Mouse (Mus musculus): ENCODE data around the gene Dnmt1. TPM values are rescaled to one million over a fixed set of nuclear protein-coding genes. Genes with fewer than 3 reads are reported as not detected.
"Not testable (repeated sequence)": the region's sequence is repeated elsewhere in the genome, so short reads cannot be mapped to it uniquely, and the experiment has no call there.

Dnmt1 gene
- polyA plus RNA-seq, 1 experiment from 2014 or later: 88.1 TPM

DNA sequence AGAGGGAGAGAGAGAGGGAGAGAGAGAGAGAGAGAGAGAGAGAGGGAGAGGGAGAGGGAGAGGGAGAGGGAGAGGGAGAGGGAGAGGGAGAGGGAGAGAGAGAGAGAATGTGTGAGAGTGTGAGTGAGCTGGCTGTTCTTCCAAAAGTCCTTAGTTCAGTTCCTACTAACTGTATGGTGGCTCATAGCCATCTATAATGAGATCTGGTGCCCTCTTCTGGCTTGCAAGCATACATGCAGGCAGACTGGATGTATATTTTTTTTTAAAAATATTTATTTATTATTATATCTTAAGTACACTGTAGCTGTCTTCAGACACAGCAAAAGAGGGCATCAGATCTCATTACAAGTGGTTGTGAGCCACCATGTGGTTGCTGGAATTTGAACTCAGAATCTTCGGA is 38.6 kb upstream of the Dnmt1 start:
- H3K4me1 ChIP-seq (ENCODE audit: control insufficient read depth, insufficient read depth, low read length); H3K36me3 ChIP-seq (replicated peaks; ENCODE audit: control insufficient read depth, insufficient read depth, low read depth, low read length); H3K27me3 ChIP-seq (ENCODE audit: control insufficient read depth, insufficient read depth, low read length); H3K27ac ChIP-seq (replicated peaks; ENCODE audit: low read depth, low read length); H3K9me3 ChIP-seq (replicated peaks; ENCODE audit: control insufficient read depth, low read length); H3K9ac ChIP-seq (replicated peaks; ENCODE audit: low read length); H3K4me3 ChIP-seq (ENCODE audit: low read depth, low read length); ATAC-seq (replicated peaks; ENCODE audit: insufficient number of reproducible peaks, low FRiP score, low TSS enrichment, low read depth); H3K4me2 ChIP-seq (ENCODE audit: low read depth, low read length): not testable (repeated sequence)
- 69% methylated on average over 1 of the region's 1 CpGs for WGBS
- peak; percentile 45 for DNase-seq (ENCODE audit: low spot score)

DNA sequence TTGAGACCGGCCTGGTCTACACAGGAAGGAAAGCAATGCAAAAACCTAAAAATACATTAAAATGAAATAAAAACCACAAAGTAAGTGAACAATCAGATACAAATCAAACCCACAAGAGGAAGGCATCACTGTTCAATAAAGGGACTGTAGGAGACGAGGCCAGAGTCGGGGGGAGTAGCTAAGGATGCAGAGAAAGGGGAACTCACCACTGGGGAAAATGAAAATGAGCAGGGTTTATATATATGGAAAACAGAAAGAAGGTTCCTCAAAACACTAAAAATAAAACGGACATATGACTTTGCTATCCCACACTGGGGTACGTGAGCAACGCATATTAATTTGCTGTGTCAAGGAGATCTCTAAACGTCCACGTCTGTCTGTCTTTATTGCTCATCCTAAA is 37.4 kb upstream of the Dnmt1 start:
- no peak for ATAC-seq (replicated peaks; ENCODE audit: insufficient number of reproducible peaks, low FRiP score, low TSS enrichment, low read depth)
- no peak for DNase-seq (ENCODE audit: low spot score)

DNA sequence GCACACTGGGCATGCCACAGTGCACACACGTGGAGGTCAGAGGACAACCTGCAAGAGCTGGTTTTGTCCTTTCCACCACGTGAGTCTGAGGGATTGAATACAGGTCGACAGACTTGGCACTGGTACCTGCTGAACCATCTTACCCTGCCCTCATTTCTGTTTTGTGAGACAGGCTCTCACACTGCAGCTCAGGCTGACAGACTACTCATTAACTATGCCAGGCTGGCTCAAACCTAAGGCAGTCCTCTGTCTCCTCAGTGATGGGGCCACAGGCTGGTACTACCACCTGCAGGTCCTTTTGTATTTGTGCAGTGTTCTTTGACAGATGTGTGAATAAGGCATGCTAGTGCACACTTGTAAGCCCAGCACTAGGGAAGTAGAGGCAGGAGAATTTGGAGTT is 35.4 kb upstream of the Dnmt1 start:
- ATAC-seq (replicated peaks; ENCODE audit: insufficient number of reproducible peaks, low FRiP score, low TSS enrichment, low read depth) (no peak), DNase-seq (ENCODE audit: low spot score) (no peak)
- Histone ChIP-seq H3K36me3 (replicated peaks; ENCODE audit: control insufficient read depth, insufficient read depth, low read depth, low read length) (no peaks in the 10 kb centered on the region), H3K27ac (replicated peaks; ENCODE audit: low read depth, low read length) (no peak overlapping the region), H3K9me3 (replicated peaks; ENCODE audit: control insufficient read depth, low read length) (no peaks in the 10 kb centered on the region), H3K9ac (replicated peaks; ENCODE audit: low read length) (no peak overlapping the region), H3K4me2 (ENCODE audit: low read depth, low read length) (no peak overlapping the region), H3K4me1 (ENCODE audit: control insufficient read depth, insufficient read depth, low read length) (no peaks in the 10 kb centered on the region; the same call in 1 of the 2 replicates), H3K27me3 (ENCODE audit: control insufficient read depth, insufficient read depth, low read length) (no peaks in the 10 kb centered on the region), H3K4me3 (ENCODE audit: low read depth, low read length) (no peak overlapping the region)
- 67% methylated on average over 3 of the region's 3 CpGs for WGBS

More for the DNA sequence above, 37.4 kb upstream of the Dnmt1 start:
- Histone ChIP-seq H3K4me3 (ENCODE audit: low read depth, low read length) (no peak overlapping the region), H3K36me3 (replicated peaks; ENCODE audit: control insufficient read depth, insufficient read depth, low read depth, low read length) (no peaks in the 10 kb centered on the region), H3K27me3 (ENCODE audit: control insufficient read depth, insufficient read depth, low read length) (no peaks in the 10 kb centered on the region), H3K4me2 (ENCODE audit: low read depth, low read length) (no peak overlapping the region), H3K9ac (replicated peaks; ENCODE audit: low read length) (no peak overlapping the region), H3K27ac (replicated peaks; ENCODE audit: low read depth, low read length) (no peak overlapping the region), H3K4me1 (ENCODE audit: control insufficient read depth, insufficient read depth, low read length) (no peaks in the 10 kb centered on the region), H3K9me3 (replicated peaks; ENCODE audit: control insufficient read depth, low read length) (no peaks in the 10 kb centered on the region)
- WGBS: 91% methylated on average over 8 of the region's 8 CpGs

DNA sequence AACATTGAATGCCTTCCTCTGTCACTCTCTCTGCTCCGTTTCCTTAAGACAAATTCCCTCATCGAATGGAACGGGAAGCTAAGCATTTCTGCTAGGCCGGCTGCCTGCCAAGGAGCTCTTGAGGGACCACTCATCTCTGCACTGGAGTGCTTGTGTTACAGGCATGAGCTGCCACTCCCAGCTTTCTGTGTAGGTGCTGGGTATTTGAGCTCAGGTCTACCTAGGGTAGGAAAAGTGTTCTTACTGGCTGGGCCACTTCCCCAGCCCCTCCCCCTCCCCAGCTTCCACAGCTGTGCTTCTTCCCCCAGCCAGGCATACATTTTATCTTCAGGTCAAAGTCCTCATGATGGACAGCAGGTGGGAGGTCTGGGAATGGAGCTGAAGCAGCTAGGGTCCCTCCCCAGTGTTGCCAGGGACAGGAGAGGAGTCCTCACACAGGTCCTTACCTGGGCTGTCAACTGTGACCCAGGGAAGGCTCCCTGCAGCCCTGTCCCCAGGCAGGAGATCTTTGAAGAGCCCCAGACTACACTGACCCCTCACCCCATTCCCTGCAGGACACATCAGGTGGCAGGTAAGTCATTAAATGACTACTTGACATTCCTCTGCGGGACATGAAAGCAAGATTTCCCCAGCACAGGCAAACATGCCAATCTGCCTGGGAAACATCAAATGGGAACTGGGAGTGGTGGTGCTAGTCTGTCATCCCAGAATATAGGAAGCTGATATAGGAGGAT is 33.6 kb upstream of the Dnmt1 start:
- Histone ChIP-seq H3K4me2 (ENCODE audit: low read depth, low read length) (no peak overlapping the region), H3K4me3 (ENCODE audit: low read depth, low read length) (no peak overlapping the region), H3K27me3 (ENCODE audit: control insufficient read depth, insufficient read depth, low read length) (no peaks in the 10 kb centered on the region), H3K36me3 (replicated peaks; ENCODE audit: control insufficient read depth, insufficient read depth, low read depth, low read length) (no peaks in the 10 kb centered on the region), H3K27ac (replicated peaks; ENCODE audit: low read depth, low read length) (no peak overlapping the region), H3K9me3 (replicated peaks; ENCODE audit: control insufficient read depth, low read length) (no peaks in the 10 kb centered on the region), H3K4me1 (ENCODE audit: control insufficient read depth, insufficient read depth, low read length) (no peaks in the 10 kb centered on the region; the same call in 1 of the 2 replicates), H3K9ac (replicated peaks; ENCODE audit: low read length) (no peak overlapping the region)
- DNase-seq (ENCODE audit: low spot score) (no peak), ATAC-seq (replicated peaks; ENCODE audit: insufficient number of reproducible peaks, low FRiP score, low TSS enrichment, low read depth) (no peak)
- WGBS: 52% methylated on average over 5 of the region's 5 CpGs

DNA sequence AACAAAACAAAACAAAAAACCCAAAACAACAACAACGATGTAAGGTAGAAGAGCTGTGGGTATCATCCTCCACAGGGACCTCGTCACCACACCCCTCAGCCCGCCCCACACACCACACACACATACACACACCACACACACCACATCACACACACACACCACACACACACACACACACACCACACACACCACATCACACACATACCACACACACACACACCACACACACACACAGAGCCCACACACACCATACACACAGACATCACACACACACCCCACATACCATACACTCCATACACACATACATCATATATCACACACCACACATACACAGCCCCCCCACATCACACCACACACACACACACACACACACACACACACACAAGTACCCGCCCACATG is 31.9 kb upstream of the Dnmt1 start:
- Histone ChIP-seq H3K36me3 (replicated peaks; ENCODE audit: control insufficient read depth, insufficient read depth, low read depth, low read length) (no peaks in the 10 kb centered on the region), H3K4me1 (ENCODE audit: control insufficient read depth, insufficient read depth, low read length) (no peaks in the 10 kb centered on the region; the same call in 1 of the 2 replicates), H3K27ac (replicated peaks; ENCODE audit: low read depth, low read length) (no peak overlapping the region), H3K4me3 (ENCODE audit: low read depth, low read length) (no peak overlapping the region), H3K4me2 (ENCODE audit: low read depth, low read length) (no peak overlapping the region), H3K9ac (replicated peaks; ENCODE audit: low read length) (no peak overlapping the region), H3K9me3 (replicated peaks; ENCODE audit: control insufficient read depth, low read length) (no peaks in the 10 kb centered on the region), H3K27me3 (ENCODE audit: control insufficient read depth, insufficient read depth, low read length) (no peaks in the 10 kb centered on the region)
- DNase-seq (ENCODE audit: low spot score): no peak
- WGBS: 92% methylated on average over 4 of the region's 4 CpGs
- 0 out of 2 replicates have a peak, but pooled peaks have one; percentile 16 for ATAC-seq (replicated peaks; ENCODE audit: insufficient number of reproducible peaks, low FRiP score, low TSS enrichment, low read depth)

DNA sequence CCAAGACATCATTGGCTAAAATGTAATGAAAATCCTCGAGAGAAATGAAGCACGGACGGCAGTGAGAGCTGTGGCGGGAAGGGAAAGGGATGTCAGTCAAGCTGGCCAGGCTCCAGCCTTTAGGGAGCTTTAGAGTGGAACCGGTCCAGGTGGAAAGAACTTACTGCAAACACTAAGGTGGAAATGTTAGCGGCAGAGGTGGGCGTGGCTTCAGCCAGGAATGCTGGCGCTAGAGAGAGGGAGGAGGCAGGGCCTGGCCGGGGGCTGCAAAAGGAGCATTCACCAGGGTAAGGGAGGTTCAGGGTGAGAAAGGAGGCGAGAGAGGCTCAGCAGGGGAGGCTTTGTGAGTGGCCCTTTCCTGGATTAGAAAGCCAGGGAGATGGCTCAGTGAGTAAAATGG is 31.2 kb upstream of the Dnmt1 start:
- ATAC-seq (replicated peaks; ENCODE audit: insufficient number of reproducible peaks, low FRiP score, low TSS enrichment, low read depth) (no peak), DNase-seq (ENCODE audit: low spot score) (peak; percentile 66)
- Histone ChIP-seq H3K4me2 (ENCODE audit: low read depth, low read length) (peak overlapping the region; percentile 5; the same call in 1 of the 2 replicates), H3K4me3 (ENCODE audit: low read depth, low read length) (no peak overlapping the region), H3K27ac (replicated peaks; ENCODE audit: low read depth, low read length) (no peak overlapping the region), H3K27me3 (ENCODE audit: control insufficient read depth, insufficient read depth, low read length) (no peaks in the 10 kb centered on the region), H3K36me3 (replicated peaks; ENCODE audit: control insufficient read depth, insufficient read depth, low read depth, low read length) (no peaks in the 10 kb centered on the region), H3K4me1 (ENCODE audit: control insufficient read depth, insufficient read depth, low read length) (no peaks in the 10 kb centered on the region; the same call in 1 of the 2 replicates), H3K9ac (replicated peaks; ENCODE audit: low read length) (peak overlapping the region; percentile 34; the same call in 1 of the 2 replicates), H3K9me3 (replicated peaks; ENCODE audit: control insufficient read depth, low read length) (no peaks in the 10 kb centered on the region)
- WGBS: 5% methylated on average over 10 of the region's 10 CpGs

DNA sequence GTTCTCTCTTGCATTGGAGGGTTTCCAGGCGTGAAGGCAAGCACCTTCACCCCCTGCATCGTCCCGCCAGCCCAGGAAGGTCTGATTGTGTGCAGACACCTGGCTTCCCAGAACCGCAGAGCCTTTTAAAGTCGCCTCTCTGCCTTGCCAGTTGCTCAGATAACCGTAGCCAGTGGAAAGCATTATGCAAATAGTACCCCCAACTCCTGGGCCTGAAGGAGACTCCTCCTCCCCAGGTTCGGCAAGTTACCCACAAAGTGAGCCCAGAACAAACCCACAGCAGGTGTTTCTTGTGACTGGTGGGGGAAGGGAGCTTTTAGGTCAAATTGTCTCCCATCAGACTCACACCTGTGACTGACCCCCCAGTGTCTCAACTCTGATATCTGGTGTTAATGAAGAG is 28.3 kb upstream of the Dnmt1 start:
- no peak overlapping the region for H3K9ac ChIP-seq (replicated peaks; ENCODE audit: low read length)
- WGBS: 24% methylated on average over 7 of the region's 7 CpGs
- DNase-seq (ENCODE audit: low spot score) (no peak), ATAC-seq (replicated peaks; ENCODE audit: insufficient number of reproducible peaks, low FRiP score, low TSS enrichment, low read depth) (no peak)
- H3K4me1 ChIP-seq (ENCODE audit: control insufficient read depth, insufficient read depth, low read length): no peaks in the 10 kb centered on the region; the same call in 1 of the 2 replicates
- H3K9me3 ChIP-seq (replicated peaks; ENCODE audit: control insufficient read depth, low read length): no peaks in the 10 kb centered on the region
- H3K27me3 ChIP-seq (ENCODE audit: control insufficient read depth, insufficient read depth, low read length): no peaks in the 10 kb centered on the region
- H3K36me3 ChIP-seq (replicated peaks; ENCODE audit: control insufficient read depth, insufficient read depth, low read depth, low read length): no peaks in the 10 kb centered on the region
- H3K27ac ChIP-seq (replicated peaks; ENCODE audit: low read depth, low read length): no peak overlapping the region
- H3K4me2 ChIP-seq (ENCODE audit: low read depth, low read length): no peak overlapping the region
- no peak overlapping the region for H3K4me3 ChIP-seq (ENCODE audit: low read depth, low read length)

DNA sequence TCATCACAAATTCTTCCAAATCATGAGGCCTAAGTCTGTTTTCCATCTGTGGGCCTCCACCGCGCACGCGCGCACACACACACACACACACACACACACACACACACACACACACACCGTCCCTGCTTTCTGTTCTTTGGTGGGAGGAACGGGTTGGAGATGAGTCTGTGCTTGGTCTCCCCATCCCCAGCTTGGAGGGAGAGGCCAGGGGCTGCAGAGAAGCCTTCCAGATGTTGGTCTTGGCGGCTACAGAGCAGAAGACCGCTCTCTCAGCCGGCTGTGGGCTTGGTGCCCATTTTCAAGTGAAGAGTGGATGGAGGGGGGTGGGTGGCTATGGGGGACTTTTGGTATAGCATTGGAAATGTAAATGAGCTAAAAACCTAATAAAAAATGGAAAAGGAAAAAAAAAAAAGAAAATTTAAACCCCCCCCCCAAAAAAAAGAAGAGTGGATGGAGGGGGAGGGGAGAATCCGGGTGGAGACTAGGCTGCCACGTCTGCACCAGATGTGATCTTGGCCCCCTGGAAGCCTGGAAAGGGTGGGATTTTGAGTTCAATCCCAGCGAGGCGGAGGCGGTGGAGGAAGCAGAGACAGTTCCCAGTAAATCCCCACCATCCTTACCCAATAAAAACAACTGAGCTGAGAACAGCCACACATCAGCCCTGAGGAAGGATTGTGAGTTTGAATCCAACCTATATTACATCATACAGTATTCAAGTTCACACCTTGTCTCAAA is 27.4 kb upstream of the Dnmt1 start:
- H3K4me2 ChIP-seq (ENCODE audit: low read depth, low read length): no peak overlapping the region
- no peak overlapping the region for H3K4me3 ChIP-seq (ENCODE audit: low read depth, low read length)
- H3K9me3 ChIP-seq (replicated peaks; ENCODE audit: control insufficient read depth, low read length): no peaks in the 10 kb centered on the region
- no peaks in the 10 kb centered on the region for H3K36me3 ChIP-seq (replicated peaks; ENCODE audit: control insufficient read depth, insufficient read depth, low read depth, low read length)
- WGBS: 64% methylated on average over 15 of the region's 15 CpGs
- no peak overlapping the region for H3K27ac ChIP-seq (replicated peaks; ENCODE audit: low read depth, low read length)
- DNase-seq (ENCODE audit: low spot score) (no peak), ATAC-seq (replicated peaks; ENCODE audit: insufficient number of reproducible peaks, low FRiP score, low TSS enrichment, low read depth) (0 out of 2 replicates have a peak, but pooled peaks have one; percentile 30)
- H3K9ac ChIP-seq (replicated peaks; ENCODE audit: low read length): no peak overlapping the region
- no peaks in the 10 kb centered on the region; the same call in 1 of the 2 replicates for H3K4me1 ChIP-seq (ENCODE audit: control insufficient read depth, insufficient read depth, low read length)
- H3K27me3 ChIP-seq (ENCODE audit: control insufficient read depth, insufficient read depth, low read length): no peaks in the 10 kb centered on the region

Measured in embryonic facial prominence, embryonic 11.5 days (tissue).